7 mouse cellular contexts compared by ENCODE assay signal in genomic region chr11:97017696-97018582, GRCm38 (mm10). TPM values are rescaled to one million over a fixed set of nuclear protein-coding genes. Genes with fewer than 3 reads are reported as not detected.
DNase-seq lines count a peak whose midpoint lies in the region; ATAC-seq and TF ChIP-seq lines count a peak whose summit lies in the region.

No protein-coding gene starts in this region.

- peak overlapping the region; percentile 69 for H3K4me2 ChIP-seq in lung, embryonic 15.5 days
- peak overlapping the region; percentile 56 for H3K4me2 ChIP-seq in embryonic facial prominence, embryonic 14.5 days (ENCODE audit: low read depth, low read length)
- H3K4me2 ChIP-seq in limb, embryonic 11.5 days (ENCODE audit: low read depth, severe bottlenecking), result peak overlapping the region; percentile 63

- WGBS in lung, embryonic 15.5 days, result 2% methylated on average over 36 of the region's 36 CpGs
- WGBS in embryonic facial prominence, embryonic 14.5 days, result under 1% methylated on average over 36 of the region's 36 CpGs
- WGBS in limb, embryonic 11.5 days, result under 1% methylated on average over 36 of the region's 36 CpGs
- WGBS in small intestine, adult 2 months, result 3% methylated on average over 36 of the region's 36 CpGs

- peaks cover 94% of the 10 kb centered on the region for H3K27me3 ChIP-seq in lung, embryonic 15.5 days
- H3K27me3 ChIP-seq in embryonic facial prominence, embryonic 14.5 days (replicated peaks; ENCODE audit: control insufficient read depth, insufficient read depth, low read length), result peaks cover 91% of the 10 kb centered on the region
- peaks cover 68% of the 10 kb centered on the region for H3K27me3 ChIP-seq in limb, embryonic 11.5 days (ENCODE audit: control insufficient read depth, insufficient read depth, low read length)
- peaks cover 61% of the 10 kb centered on the region for H3K27me3 ChIP-seq in small intestine, adult 2 months (ENCODE audit: control insufficient read depth, insufficient read depth, low read length)

- H3K9me3 ChIP-seq in lung, embryonic 15.5 days, result no peaks in the 10 kb centered on the region
- H3K9me3 ChIP-seq in embryonic facial prominence, embryonic 14.5 days (ENCODE audit: control insufficient read depth, low read length), result no peaks in the 10 kb centered on the region
- H3K9me3 ChIP-seq in limb, embryonic 11.5 days (ENCODE audit: control insufficient read depth, low read length), result no peaks in the 10 kb centered on the region

- ATAC-seq in lung, embryonic 15.5 days (ENCODE audit: borderline replicate concordance, extremely low read depth, low FRiP score, low TSS enrichment), result no peak
- ATAC-seq in embryonic facial prominence, embryonic 14.5 days (ENCODE audit: low read depth), result no peak
- no peak for ATAC-seq in limb, embryonic 11.5 days (ENCODE audit: insufficient number of reproducible peaks, low FRiP score, low TSS enrichment, low read depth)

- no peaks in the 10 kb centered on the region for H3K36me3 ChIP-seq in lung, embryonic 15.5 days
- H3K36me3 ChIP-seq in embryonic facial prominence, embryonic 14.5 days (ENCODE audit: control insufficient read depth, insufficient read depth, low read length), result no peaks in the 10 kb centered on the region
- no peaks in the 10 kb centered on the region for H3K36me3 ChIP-seq in limb, embryonic 11.5 days (ENCODE audit: control insufficient read depth, insufficient read depth, low read length)
- H3K36me3 ChIP-seq in small intestine, adult 2 months (ENCODE audit: control insufficient read depth, insufficient read depth, low read length), result no peaks in the 10 kb centered on the region

- H3K9ac ChIP-seq in lung, embryonic 15.5 days, result no peak overlapping the region
- H3K9ac ChIP-seq in embryonic facial prominence, embryonic 14.5 days (ENCODE audit: low read depth, low read length), result 0 out of 2 replicates have a peak overlapping the region, but pooled peaks have one; percentile 55
- no peak overlapping the region for H3K9ac ChIP-seq in limb, embryonic 11.5 days (ENCODE audit: low read length)

- no peak overlapping the region for H3K27ac ChIP-seq in lung, embryonic 15.5 days
- H3K27ac ChIP-seq in embryonic facial prominence, embryonic 14.5 days (replicated peaks; ENCODE audit: low read depth, low read length), result no peak overlapping the region
- H3K27ac ChIP-seq in limb, embryonic 11.5 days (replicated peaks; ENCODE audit: low read depth, low read length), result no peak overlapping the region
- no peak overlapping the region for H3K27ac ChIP-seq in small intestine, adult 2 months (ENCODE audit: insufficient read depth, low read depth, low read length)

- no peak for DNase-seq in lung, postnatal 14 days
- DNase-seq in embryonic facial prominence, embryonic 14.5 days (ENCODE audit: low spot score), result no peak
- peak; percentile 67 for DNase-seq in limb, embryonic 11.5 days (ENCODE audit: low spot score)
- no peak for DNase-seq in layer of hippocampus, adult 11-12 months (ENCODE audit: low spot score)
- no peak for DNase-seq in cerebellum, postnatal 36 days

- peak overlapping the region; percentile 42 for H3K4me3 ChIP-seq in lung, embryonic 15.5 days
- peak overlapping the region; percentile 41 for H3K4me3 ChIP-seq in embryonic facial prominence, embryonic 14.5 days (ENCODE audit: low read depth, low read length)
- H3K4me3 ChIP-seq in limb, embryonic 11.5 days (ENCODE audit: low read depth, low read length), result peak overlapping the region; percentile 39
- peak overlapping the region; percentile 52 for H3K4me3 ChIP-seq in small intestine, adult 2 months (ENCODE audit: low read depth, low read length)

- no peak for TF ChIP-seq POLR2A in small intestine, adult 2 months (IDR thresholded peaks at IDR 0.05; ENCODE audit: low read depth, low read length)

- TF ChIP-seq CTCF in small intestine, adult 2 months (IDR thresholded peaks at IDR 0.05; ENCODE audit: extremely low read depth, insufficient read length, insufficient replicate concordance, low read depth, low read length), result no peak

- peaks cover 43% of the 10 kb centered on the region for H3K4me1 ChIP-seq in lung, embryonic 15.5 days
- H3K4me1 ChIP-seq in embryonic facial prominence, embryonic 14.5 days (ENCODE audit: control insufficient read depth, insufficient read depth, low read length), result peaks cover 7% of the 10 kb centered on the region
- peaks cover 22% of the 10 kb centered on the region for H3K4me1 ChIP-seq in limb, embryonic 11.5 days (ENCODE audit: control insufficient read depth, insufficient read depth, low read length)
- H3K4me1 ChIP-seq in small intestine, adult 2 months (ENCODE audit: control insufficient read depth, insufficient read depth, insufficient read length, low read length), result peaks cover 12% of the 10 kb centered on the region

RNA-seq across cellular contexts. Expression of gene Sp6, which starts 4.7 kb away (rescaled TPM):
- 0.72 and 0.98 TPM in 2 replicates for polyA plus RNA-seq in lung, embryonic 15.5 days (2015; fragmentation: Nextera tagmentation; extraction: Ambion mirVana)
- 2.1 and 2.9 TPM in 2 replicates for polyA plus RNA-seq in embryonic facial prominence, embryonic 14.5 days (2014; fragmentation: Nextera tagmentation; extraction: Ambion mirVana)
- polyA plus RNA-seq in limb, embryonic 11.5 days (2014; fragmentation: Nextera tagmentation; extraction: Ambion mirVana), result 2.1 and 2.4 TPM in 2 replicates
- polyA plus RNA-seq in small intestine, adult 2 months (2012; rRNA removed), result 0.13 and 0.22 TPM in 2 replicates

RNA-seq across cellular contexts. Expression of gene Scrn2, which starts 11.8 kb away (rescaled TPM):
- 31.2 and 31.9 TPM in 2 replicates for polyA plus RNA-seq in lung, embryonic 15.5 days (2015; fragmentation: Nextera tagmentation; extraction: Ambion mirVana)
- 14.7 and 16.1 TPM in 2 replicates for polyA plus RNA-seq in embryonic facial prominence, embryonic 14.5 days (2014; fragmentation: Nextera tagmentation; extraction: Ambion mirVana)
- 31.9 and 34.4 TPM in 2 replicates for polyA plus RNA-seq in limb, embryonic 11.5 days (2014; fragmentation: Nextera tagmentation; extraction: Ambion mirVana)
- polyA plus RNA-seq in small intestine, adult 2 months (2012; rRNA removed), result 23.7 and 50.0 TPM in 2 replicates

RNA-seq across cellular contexts. Expression of gene Lrrc46, which starts 23.3 kb away (rescaled TPM):
- 3.7 and 5.9 TPM in 2 replicates for polyA plus RNA-seq in lung, embryonic 15.5 days (2015; fragmentation: Nextera tagmentation; extraction: Ambion mirVana)
- 2.5 and 7.3 TPM in 2 replicates for polyA plus RNA-seq in embryonic facial prominence, embryonic 14.5 days (2014; fragmentation: Nextera tagmentation; extraction: Ambion mirVana)
- polyA plus RNA-seq in limb, embryonic 11.5 days (2014; fragmentation: Nextera tagmentation; extraction: Ambion mirVana), result 0.79 and 1.4 TPM in 2 replicates
- 0.09 TPM in 2 replicates for polyA plus RNA-seq in small intestine, adult 2 months (2012; rRNA removed)

RNA-seq across cellular contexts. Expression of gene Mrpl10, which starts 23.4 kb away (rescaled TPM):
- polyA plus RNA-seq in lung, embryonic 15.5 days (2015; fragmentation: Nextera tagmentation; extraction: Ambion mirVana), result 79.4 and 85.2 TPM in 2 replicates
- 68.9 and 78.1 TPM in 2 replicates for polyA plus RNA-seq in embryonic facial prominence, embryonic 14.5 days (2014; fragmentation: Nextera tagmentation; extraction: Ambion mirVana)
- polyA plus RNA-seq in limb, embryonic 11.5 days (2014; fragmentation: Nextera tagmentation; extraction: Ambion mirVana), result 93.0 and 96.5 TPM in 2 replicates
- polyA plus RNA-seq in small intestine, adult 2 months (2012; rRNA removed), result 32.2 and 59.3 TPM in 2 replicates

RNA-seq across cellular contexts. Expression of gene Osbpl7, which starts 32.5 kb away (rescaled TPM):
- polyA plus RNA-seq in lung, embryonic 15.5 days (2015; fragmentation: Nextera tagmentation; extraction: Ambion mirVana), result 10.3 and 11.7 TPM in 2 replicates
- 5.0 and 7.1 TPM in 2 replicates for polyA plus RNA-seq in embryonic facial prominence, embryonic 14.5 days (2014; fragmentation: Nextera tagmentation; extraction: Ambion mirVana)
- 5.8 and 6.3 TPM in 2 replicates for polyA plus RNA-seq in limb, embryonic 11.5 days (2014; fragmentation: Nextera tagmentation; extraction: Ambion mirVana)
- 12.1 and 21.3 TPM in 2 replicates for polyA plus RNA-seq in small intestine, adult 2 months (2012; rRNA removed)
